ENCODE assay signal across 25 mouse cellular contexts in genomic region chr8:57685803-57686202, GRCm38 (mm10).
"Had no signal": no experiment of that assay in that cellular context is flagged by ENCODE, and none has a peak within 500 bp of the region (broad histone marks: within the 10 kb centered on the region; RNA-seq: fewer than 3 reads in every experiment).

No protein-coding gene starts in this region.

- H3K4me1 ChIP-seq: heart, embryonic 10.5 days; heart, embryonic 12.5 days; hindbrain, embryonic 10.5 days; hindbrain, embryonic 12.5 days; intestine, embryonic 15.5 days; limb, embryonic 12.5 days had no signal

- H3K27me3 ChIP-seq: heart, embryonic 12.5 days; hindbrain, embryonic 12.5 days; intestine, embryonic 15.5 days; limb, embryonic 12.5 days had no signal

- H3K9me3 ChIP-seq: heart, embryonic 10.5 days; heart, embryonic 12.5 days; hindbrain, embryonic 10.5 days; hindbrain, embryonic 12.5 days; intestine, embryonic 15.5 days; limb, embryonic 10.5 days; limb, embryonic 12.5 days had no signal

- H3K4me2 ChIP-seq: heart, embryonic 12.5 days; hindbrain, embryonic 12.5 days; hindbrain, embryonic 14.5 days; intestine, embryonic 15.5 days; limb, embryonic 12.5 days had no signal

- H3K27ac ChIP-seq: gastrocnemius, adult 2 months; heart, adult 2 months; heart, embryonic 10.5 days; hindbrain, embryonic 10.5 days; hindbrain, embryonic 12.5 days; hindbrain, embryonic 14.5 days; intestine, embryonic 15.5 days; layer of hippocampus, adult 2 months; left cerebral cortex, adult 2 months; limb, embryonic 10.5 days; limb, embryonic 12.5 days had no signal

- H3K36me3 ChIP-seq: heart, embryonic 10.5 days; heart, embryonic 12.5 days; hindbrain, embryonic 10.5 days; hindbrain, embryonic 12.5 days; intestine, embryonic 15.5 days; limb, embryonic 10.5 days; limb, embryonic 12.5 days had no signal

- H3K9ac ChIP-seq: heart, embryonic 12.5 days; hindbrain, embryonic 12.5 days; hindbrain, embryonic 14.5 days; intestine, embryonic 15.5 days; limb, embryonic 12.5 days had no signal

- DNase-seq: gastrocnemius, adult 2 months; gastrocnemius, postnatal 10 days; gastrocnemius, postnatal 25 days; heart, adult 2 months; heart, postnatal 10 days; heart, postnatal 4 days; kidney, adult 18-20 months; kidney, adult 8-10 months; kidney, postnatal 10 days; kidney, postnatal 25 days; kidney, postnatal 4 days; liver had no signal

- H3K4me3 ChIP-seq: gastrocnemius, adult 2 months; heart, adult 2 months; heart, embryonic 10.5 days; heart, embryonic 12.5 days; hindbrain, embryonic 10.5 days; hindbrain, embryonic 12.5 days; intestine, embryonic 15.5 days; layer of hippocampus, adult 2 months; left cerebral cortex, adult 2 months; limb, embryonic 10.5 days; limb, embryonic 12.5 days had no signal

- ATAC-seq: hindbrain, embryonic 16.5 days; inflammation-experienced regulatory T-cells, adult 6 months; intestine, embryonic 15.5 days; intestine, postnatal 0 days had no signal
